Mouse (Mus musculus) adrenal gland, postnatal 10 days (tissue): ENCODE results near the gene Dctn3. TPM values are rescaled to one million over a fixed set of nuclear protein-coding genes. Genes with fewer than 3 reads are reported as not detected.

Experiments
- DNase-seq: peaks from one replicate; pipeline ENCODE4 v3.0.0; 2021; ENCODE audit warnings: mixed read lengths
- total RNA-seq, 2 experiments: library from RNA; stranded (reverse); gene quantifications; 2 replicates each; pipeline ENCODE4 v1.2.3; 2021

Gene Dctn3
- total RNA-seq, 2 experiments from 2014 or later = 100 to 104 TPM

DNA sequence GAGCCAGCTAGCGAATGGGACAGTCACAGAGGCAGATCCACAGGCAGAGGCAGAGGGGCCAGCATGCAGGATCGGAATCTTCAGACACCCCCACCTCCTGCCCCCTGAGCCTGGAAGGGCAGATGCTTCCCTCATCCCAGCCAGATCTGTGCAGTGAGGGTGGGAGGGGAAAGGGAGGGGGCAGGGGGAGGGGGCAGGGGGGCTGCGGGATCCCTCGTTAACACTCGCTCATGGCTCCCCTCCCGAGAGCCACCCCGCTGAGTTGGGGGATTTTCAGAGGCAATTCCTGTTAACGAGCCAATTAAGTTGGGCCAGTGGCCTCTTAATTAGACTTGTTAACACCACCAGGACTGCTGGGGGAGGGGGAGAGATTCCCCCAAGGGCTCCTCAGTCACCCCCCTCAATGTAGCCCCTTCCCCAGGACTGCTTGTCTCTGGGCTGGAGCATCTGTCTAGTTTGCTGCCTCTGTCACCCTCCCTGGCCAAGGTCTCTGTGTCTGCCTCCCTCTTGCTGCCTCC lies 50.9 kb downstream of the Dctn3 start:
- DNase-seq = no peak

DNA sequence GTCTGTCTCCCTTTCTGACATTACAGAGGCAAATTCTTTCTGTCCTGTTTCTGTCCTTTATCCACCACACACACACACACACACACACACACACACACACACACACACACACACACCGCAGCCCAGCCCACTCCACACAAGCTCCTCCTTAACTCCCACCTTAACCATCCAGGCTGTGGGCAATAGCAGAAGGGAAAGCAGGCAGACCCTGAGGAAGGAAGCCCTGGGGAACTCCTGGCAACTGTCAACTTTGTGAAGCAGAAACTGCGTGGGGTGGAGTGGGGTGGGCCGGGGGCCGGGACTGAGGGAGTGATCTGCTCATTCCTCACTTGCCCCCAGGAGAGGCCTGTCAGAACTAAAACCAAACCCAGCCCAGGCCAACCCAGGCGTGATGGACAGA lies 51.5 kb downstream of the Dctn3 start:
- no peak for DNase-seq

DNA sequence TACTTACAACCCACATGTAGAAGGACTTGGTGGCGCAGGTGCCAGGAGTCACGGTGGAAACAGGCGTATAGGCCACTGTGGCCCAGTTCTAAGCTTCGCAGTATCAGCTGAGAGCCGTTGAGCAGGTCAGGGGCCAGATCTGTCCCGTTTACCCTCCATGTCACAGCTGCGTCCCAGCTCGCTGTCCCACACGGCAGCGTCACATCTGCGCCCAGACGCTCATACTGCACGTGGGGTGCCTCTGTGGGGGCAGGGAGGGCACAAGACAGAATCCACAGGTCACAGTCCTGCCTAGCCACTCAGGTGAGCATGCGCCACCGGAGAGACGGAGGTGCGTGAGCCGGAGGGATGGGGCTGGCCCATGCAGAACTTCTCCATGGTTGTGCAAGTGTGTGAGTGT lies 52.1 kb downstream of the Dctn3 start:
- no peak for DNase-seq

DNA sequence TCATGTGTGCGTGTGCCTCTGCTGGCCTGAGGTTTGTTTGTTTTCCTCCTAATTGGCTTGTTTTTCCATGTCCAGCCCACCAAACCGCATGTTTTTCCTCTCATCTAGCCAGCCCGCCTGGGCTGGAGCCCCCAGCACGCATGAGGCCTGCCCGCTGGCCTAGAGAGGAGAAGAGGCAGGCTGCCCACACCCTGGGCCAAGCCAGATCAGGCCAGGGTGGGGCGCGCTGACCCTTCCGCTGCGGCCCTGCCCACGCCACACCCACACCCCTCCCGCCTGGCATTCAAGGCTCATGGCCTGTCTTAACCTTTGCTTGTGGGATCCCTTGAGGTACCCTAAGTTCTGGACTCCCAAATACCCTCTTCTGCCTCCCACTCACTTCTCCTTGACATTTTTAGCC lies 56.3 kb downstream of the Dctn3 start:
- no peak for DNase-seq

DNA sequence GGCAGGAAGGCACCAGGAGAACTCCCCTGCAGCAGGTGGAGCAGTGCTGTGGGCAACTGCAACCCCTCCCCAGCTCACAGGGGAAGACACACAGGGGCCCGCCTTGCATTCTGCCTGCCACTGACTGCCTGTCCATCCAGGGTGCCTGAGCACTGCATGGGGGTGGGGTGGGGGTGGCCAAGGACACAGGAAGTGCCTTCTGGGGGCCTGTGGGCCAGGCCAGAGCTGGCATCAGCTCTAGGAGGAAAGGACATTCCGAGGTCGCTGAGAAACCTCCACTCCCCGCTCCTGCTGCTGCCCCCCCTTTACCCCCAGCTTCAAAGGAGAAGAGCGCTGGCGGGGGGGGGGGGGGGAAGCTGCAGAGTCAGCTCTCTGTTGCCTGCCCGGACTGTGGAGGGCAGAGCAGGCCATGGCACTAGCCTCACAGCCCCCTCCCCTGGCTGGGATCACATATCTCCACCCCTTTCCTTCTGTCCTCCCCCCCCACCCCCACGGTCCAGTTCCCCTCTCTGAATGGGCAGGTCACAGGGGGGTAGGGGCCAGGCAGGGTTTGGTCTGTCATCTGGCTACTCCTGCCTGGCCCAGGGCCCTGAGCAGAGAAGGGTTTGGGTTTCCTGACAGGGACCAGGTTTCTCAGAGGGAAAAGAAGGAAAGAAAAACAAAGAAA lies 57.8 kb downstream of the Dctn3 start:
- peak; percentile 77 for DNase-seq

Other genes with a start within 250 kb of the Dctn3 start
- gene AI464131, start 220.1 kb downstream of the Dctn3 start, total RNA-seq = 10 to 100 TPM; 13.3 to 17.4 TPM
- gene 1110017D15Rik, start 205.8 kb downstream of the Dctn3 start, total RNA-seq = under 1 TPM in 1 of 2 experiments, not detected in 1; 0.45 TPM
- gene Fam219a, start 153.6 kb downstream of the Dctn3 start, total RNA-seq = 10 to 100 TPM; 18.8 to 23.5 TPM
- gene Dnaic1, start 153.4 kb downstream of the Dctn3 start, total RNA-seq = 1 to 10 TPM; 3.3 to 3.5 TPM
- gene Enho, start 82.8 kb downstream of the Dctn3 start, total RNA-seq = 10 to 100 TPM; 10.3 to 10.5 TPM
- gene Cntfr, start 26.1 kb downstream of the Dctn3 start, total RNA-seq = 10 to 100 TPM; 53.0 to 67.0 TPM
- gene Il11ra1, start 23.2 kb downstream of the Dctn3 start, total RNA-seq = 10 to 100 TPM; 61.0 to 68.2 TPM
- gene Rpp25l, start 9.6 kb downstream of the Dctn3 start, total RNA-seq = 10 to 100 TPM; 36.2 to 39.0 TPM
- gene Arid3c, start 8.0 kb upstream of the Dctn3 start, total RNA-seq = not detected
- 10 to 100 TPM; 42.3 to 49.2 TPM for gene Galt, start 32.1 kb upstream of the Dctn3 start, total RNA-seq
- gene Sigmar1, start 33.0 kb upstream of the Dctn3 start, total RNA-seq = 10 to 100 TPM; 65.8 to 68.8 TPM
- gene Ccl27a, start 51.1 kb upstream of the Dctn3 start, total RNA-seq = 10 to 100 TPM; 31.0 to 44.5 TPM
- gene Gm21541, start 180.4 kb upstream of the Dctn3 start, total RNA-seq = not detected
- 1 to 10 TPM; 2.8 to 4.5 TPM for gene Gm20878, start 218.4 kb upstream of the Dctn3 start, total RNA-seq
- under 1 TPM; 0.33 to 0.58 TPM for gene Fam205a4, start 242.9 kb upstream of the Dctn3 start, total RNA-seq